Comparison of ENCODE assay signal across 8 mouse cellular contexts in genomic region chr4:149854301-149854708, GRCm38 (mm10).
DNase-seq lines count a peak whose midpoint lies in the region; ATAC-seq lines count a peak whose summit lies in the region.

No protein-coding gene starts in this region.

- intact Hi-C loops in heart, postnatal 36 days (cut with DNase I), result no loop called here

- H3K4me1 ChIP-seq in heart, embryonic 12.5 days (replicated peaks), result peaks cover 23% of the 10 kb centered on the region
- peaks cover 6% of the 10 kb centered on the region; the same call in 1 of the 2 replicates for H3K4me1 ChIP-seq in forebrain, embryonic 11.5 days (replicated peaks; ENCODE audit: control insufficient read depth, insufficient read depth, low read length)
- peaks cover 12% of the 10 kb centered on the region for H3K4me1 ChIP-seq in liver, embryonic 15.5 days (replicated peaks)

- H3K4me3 ChIP-seq in heart, embryonic 12.5 days, result peak overlapping the region; percentile 32
- H3K4me3 ChIP-seq in forebrain, embryonic 11.5 days (ENCODE audit: low read depth, low read length), result peak overlapping the region; percentile 27
- H3K4me3 ChIP-seq in liver, embryonic 15.5 days (replicated peaks), result peak overlapping the region; percentile 4; the same call in 1 of the 2 replicates

- H3K9me3 ChIP-seq in heart, embryonic 12.5 days (replicated peaks), result no peaks in the 10 kb centered on the region
- H3K9me3 ChIP-seq in forebrain, embryonic 11.5 days (ENCODE audit: control insufficient read depth, low read length), result no peaks in the 10 kb centered on the region
- H3K9me3 ChIP-seq in liver, embryonic 15.5 days (replicated peaks), result no peaks in the 10 kb centered on the region

- WGBS in heart, embryonic 12.5 days, result 2% methylated on average over 21 of the region's 21 CpGs
- WGBS in forebrain, embryonic 11.5 days, result under 1% methylated on average over 21 of the region's 21 CpGs
- 4% methylated on average over 21 of the region's 21 CpGs for WGBS in liver, embryonic 15.5 days (ENCODE audit: insufficient replicate concordance)

- peak overlapping the region; percentile 77 for H3K4me2 ChIP-seq in heart, embryonic 12.5 days
- H3K4me2 ChIP-seq in forebrain, embryonic 11.5 days (ENCODE audit: low read depth, low read length, severe bottlenecking), result peak overlapping the region; percentile 55
- peak overlapping the region; percentile 54 for H3K4me2 ChIP-seq in liver, embryonic 15.5 days

- no peak overlapping the region for H3K27ac ChIP-seq in heart, embryonic 12.5 days (ENCODE audit: poor library complexity, severe bottlenecking)
- peak overlapping the region; percentile 37; the same call in 1 of the 2 replicates for H3K27ac ChIP-seq in forebrain, embryonic 11.5 days (ENCODE audit: low read depth, low read length)
- H3K27ac ChIP-seq in liver, embryonic 15.5 days (replicated peaks), result no peak overlapping the region

- peak; percentile 18; the same call in 1 of the 2 replicates for ATAC-seq in heart, embryonic 12.5 days (ENCODE audit: insufficient number of reproducible peaks, low FRiP score)
- peak; percentile 89 for ATAC-seq in forebrain, embryonic 11.5 days (replicated peaks; ENCODE audit: low FRiP score)
- ATAC-seq in liver, embryonic 15.5 days (ENCODE audit: insufficient read depth), result peak; percentile 53; the same call in 1 of the 2 replicates

- no peak for DNase-seq in heart, postnatal 36 days
- DNase-seq in brain, adult 2 months (ENCODE audit: low read depth, low spot score), result peak; percentile 88
- peak; percentile 87 for DNase-seq in forebrain, embryonic 11.5 days (ENCODE audit: low spot score)
- DNase-seq in kidney, adult 11 months, result peak; percentile 35
- DNase-seq in retina, adult 2 months (ENCODE audit: low read depth, low spot score), result peak; percentile 18
- peak; percentile 91 for DNase-seq in thymus, postnatal 4 days

- H3K9ac ChIP-seq in heart, embryonic 12.5 days, result peak overlapping the region; percentile 49; the same call in 1 of the 2 replicates
- peak overlapping the region; percentile 45 for H3K9ac ChIP-seq in forebrain, embryonic 11.5 days (ENCODE audit: low read length)
- no peak overlapping the region for H3K9ac ChIP-seq in liver, embryonic 15.5 days

- H3K27me3 ChIP-seq in heart, embryonic 12.5 days (replicated peaks), result no peaks in the 10 kb centered on the region
- H3K27me3 ChIP-seq in forebrain, embryonic 11.5 days (ENCODE audit: control insufficient read depth, insufficient read depth, low read length), result no peaks in the 10 kb centered on the region
- H3K27me3 ChIP-seq in liver, embryonic 15.5 days, result peaks cover 30% of the 10 kb centered on the region

- no peaks in the 10 kb centered on the region for H3K36me3 ChIP-seq in heart, embryonic 12.5 days
- no peaks in the 10 kb centered on the region for H3K36me3 ChIP-seq in forebrain, embryonic 11.5 days (ENCODE audit: control insufficient read depth, insufficient read depth, low read length)
- H3K36me3 ChIP-seq in liver, embryonic 15.5 days (replicated peaks), result no peaks in the 10 kb centered on the region

Comparison
In these comparisons a context has a peak if more than half of its experiments do, and no peak if none do; other contexts are left out.
1. ATAC-seq: peak in every context shown above with its lines; median percentile 89 in forebrain, embryonic 11.5 days; 53 in liver, embryonic 15.5 days; 18 in heart, embryonic 12.5 days.
2. DNase-seq: peak in brain, adult 2 months (single experiment), forebrain, embryonic 11.5 days (single experiment), kidney, adult 11 months (single experiment), retina, adult 2 months (single experiment) and thymus, postnatal 4 days (single experiment); none in heart, postnatal 36 days (0 of 2).
3. Peak in every context shown above with its lines, with median percentiles within 50 percentile points of each other: H3K4me2 ChIP-seq and H3K4me3 ChIP-seq.